Mouse (Mus musculus) intestine, embryonic 16.5 days (tissue): Measurements from ENCODE around the gene Map2k3. TPM values are rescaled to one million over a fixed set of nuclear protein-coding genes. Genes with fewer than 3 reads are reported as not detected.

Source experiments
- ATAC-seq: fragments of 200-750 bp; cut with Nextera tagmentation; 2 replicates; pipeline ENCODE4 v1.8.0; 2017; ENCODE audit warnings: moderate TSS enrichment, moderate library complexity
- H3K27ac ChIP-seq: fragments of 300-500 bp; sonication (generic); 2 replicates; pipeline ENCODE4 v1.5.1; 2014; ENCODE audit warnings: mild to moderate bottlenecking, low read length
- H3K27me3 ChIP-seq: fragments of 300-500 bp; sonication (generic); replicated peaks from 2 replicates; pipeline ENCODE4 v1.6.1; 2014; ENCODE audit warnings: low read length, control low read depth, mixed read lengths; ENCODE audit not compliant: control insufficient read depth, insufficient read depth
- H3K36me3 ChIP-seq: fragments of 300-500 bp; sonication (generic); 2 replicates; pipeline ENCODE4 v1.6.1; 2014; ENCODE audit warnings: low read length, control low read depth; ENCODE audit not compliant: control insufficient read depth, insufficient read depth
- H3K4me1 ChIP-seq: fragments of 300-500 bp; sonication (generic); 2 replicates; pipeline ENCODE4 v1.6.1; 2014; ENCODE audit warnings: low read length, control low read depth, mixed read lengths; ENCODE audit not compliant: control insufficient read depth, insufficient read depth
- H3K4me2 ChIP-seq: fragments of 300-500 bp; sonication (generic); 2 replicates; pipeline ENCODE4 v1.6.1; 2014; ENCODE audit warnings: low read depth, low read length, control low read depth
- H3K4me3 ChIP-seq: fragments of 300-500 bp; sonication (generic); 2 replicates; pipeline ENCODE4 v1.5.1; 2014; ENCODE audit warnings: mild to moderate bottlenecking, low read length
- H3K9ac ChIP-seq: fragments of 300-500 bp; sonication (generic); 2 replicates; pipeline ENCODE4 v1.6.1; 2014; ENCODE audit warnings: low read depth, low read length
- H3K9me3 ChIP-seq: fragments of 300-500 bp; sonication (generic); 2 replicates; pipeline ENCODE4 v1.6.1; 2016; ENCODE audit warnings: low read length, control low read depth; ENCODE audit not compliant: control insufficient read depth
- WGBS: fragments of 180-500 bp; shearing (Covaris S2); extraction: QIAGEN DNeasy Blood & Tissue Kit; methylation state at CpG from one replicate; pipeline ENCODE4 v1.1.7; 2014; 5-methylcytosine and 5-hydroxymethylcytosine counted together
- polyA plus RNA-seq: library from polyadenylated mRNA; unstranded; fragments of >200 nt; fragmentation: Nextera tagmentation; extraction: Ambion mirVana; gene quantifications from 2 replicates; pipeline ENCODE4 v1.2.1, GENCODE M21; 2015

The Map2k3 gene
- polyA plus RNA-seq, 1 experiment from 2014 or later = 174 TPM

- no peaks in the 10 kb centered on the region for H3K27me3 ChIP-seq
- no peak overlapping the region for H3K4me2 ChIP-seq
- WGBS = 91% methylated on average over 5 of the region's 5 CpGs
- peaks cover 7% of the 10 kb centered on the region; the same call in 1 of the 2 replicates for H3K4me1 ChIP-seq
- H3K4me3 ChIP-seq = no peak overlapping the region
- no peak overlapping the region for H3K9ac ChIP-seq
- peaks cover 22% of the 10 kb centered on the region for H3K36me3 ChIP-seq
- H3K27ac ChIP-seq = no peak overlapping the region
- no peak for ATAC-seq
- H3K9me3 ChIP-seq = no peaks in the 10 kb centered on the region
Measured at GRCm38 (mm10) chr11:60951896-60952295, 20.1 kb downstream of the Map2k3 start.

GRCm38 (mm10) chr11:60952362-60952761 is 20.5 kb downstream of the Map2k3 start:
- Histone ChIP-seq H3K36me3 (peaks cover 20% of the 10 kb centered on the region), H3K4me3 (no peak overlapping the region), H3K27me3 (no peaks in the 10 kb centered on the region), H3K4me1 (peaks cover 7% of the 10 kb centered on the region; the same call in 1 of the 2 replicates), H3K9ac (no peak overlapping the region), H3K9me3 (no peaks in the 10 kb centered on the region), H3K4me2 (no peak overlapping the region), H3K27ac (no peak overlapping the region)
- WGBS = 83% methylated on average over 3 of the region's 3 CpGs
- ATAC-seq = no peak

GRCm38 (mm10) chr11:60952986-60953385 is 21.2 kb downstream of the Map2k3 start:
- WGBS = 92% methylated on average over 6 of the region's 6 CpGs
- Histone ChIP-seq H3K27ac (no peak overlapping the region), H3K9ac (no peak overlapping the region), H3K4me2 (no peak overlapping the region), H3K4me1 (peaks cover 7% of the 10 kb centered on the region; the same call in 1 of the 2 replicates), H3K9me3 (no peaks in the 10 kb centered on the region), H3K36me3 (peaks cover 18% of the 10 kb centered on the region), H3K27me3 (no peaks in the 10 kb centered on the region), H3K4me3 (no peak overlapping the region)
- ATAC-seq = no peak

- H3K4me1 ChIP-seq = peaks cover 7% of the 10 kb centered on the region; the same call in 1 of the 2 replicates
- H3K36me3 ChIP-seq = peaks cover 13% of the 10 kb centered on the region
- H3K4me2 ChIP-seq = 0 out of 2 replicates have a peak overlapping the region, but pooled peaks have one; percentile 19
- H3K27me3 ChIP-seq = no peaks in the 10 kb centered on the region
- peak; percentile 95 for ATAC-seq
- no peak overlapping the region for H3K4me3 ChIP-seq
- 4% methylated on average over 15 of the region's 15 CpGs for WGBS
- no peaks in the 10 kb centered on the region for H3K9me3 ChIP-seq
- H3K27ac ChIP-seq = no peak overlapping the region
- H3K9ac ChIP-seq = 0 out of 2 replicates have a peak overlapping the region, but pooled peaks have one; percentile 24
Measured at GRCm38 (mm10) chr11:60953803-60954202, 22.0 kb downstream of the Map2k3 start.

GRCm38 (mm10) chr11:60954255-60955104 is 22.6 kb downstream of the Map2k3 start:
- no peaks in the 10 kb centered on the region for H3K9me3 ChIP-seq
- H3K36me3 ChIP-seq = peaks cover 7% of the 10 kb centered on the region; the same call in 1 of the 2 replicates
- 0 out of 2 replicates have a peak overlapping the region, but pooled peaks have one; percentile 24 for H3K9ac ChIP-seq
- peak overlapping the region; percentile 33; the same call in 1 of the 2 replicates for H3K27ac ChIP-seq
- H3K27me3 ChIP-seq = no peaks in the 10 kb centered on the region
- peaks cover 7% of the 10 kb centered on the region; the same call in 1 of the 2 replicates for H3K4me1 ChIP-seq
- H3K4me3 ChIP-seq = no peak overlapping the region
- H3K4me2 ChIP-seq = 0 out of 2 replicates have a peak overlapping the region, but pooled peaks have one; percentile 19
- 75% methylated on average over 10 of the region's 10 CpGs for WGBS
- peak; percentile 45 for ATAC-seq

GRCm38 (mm10) chr11:60955621-60956383 is 24.0 kb downstream of the Map2k3 start:
- Histone ChIP-seq H3K9ac (no peak overlapping the region), H3K4me1 (peaks cover 7% of the 10 kb centered on the region; the same call in 1 of the 2 replicates), H3K4me2 (no peak overlapping the region), H3K9me3 (no peaks in the 10 kb centered on the region), H3K27me3 (no peaks in the 10 kb centered on the region), H3K27ac (no peak overlapping the region), H3K36me3 (peaks cover 7% of the 10 kb centered on the region; the same call in 1 of the 2 replicates), H3K4me3 (no peak overlapping the region)
- WGBS = 83% methylated on average over 9 of the region's 9 CpGs
- ATAC-seq = no peak

GRCm38 (mm10) chr11:60958948-60959347 is 27.1 kb downstream of the Map2k3 start:
- Histone ChIP-seq H3K36me3 (no peaks in the 10 kb centered on the region), H3K9ac (no peak overlapping the region), H3K27me3 (no peaks in the 10 kb centered on the region), H3K27ac (no peak overlapping the region), H3K4me2 (no peak overlapping the region), H3K4me3 (no peak overlapping the region), H3K4me1 (peaks cover 6% of the 10 kb centered on the region; the same call in 1 of the 2 replicates), H3K9me3 (no peaks in the 10 kb centered on the region)
- WGBS = 87% methylated on average over 4 of the region's 4 CpGs
- ATAC-seq = no peak

GRCm38 (mm10) chr11:60961176-60961575 is 29.3 kb downstream of the Map2k3 start:
- H3K9me3 ChIP-seq = no peaks in the 10 kb centered on the region
- no peaks in the 10 kb centered on the region for H3K36me3 ChIP-seq
- H3K4me1 ChIP-seq = no peaks in the 10 kb centered on the region
- H3K9ac ChIP-seq = no peak overlapping the region
- no peak for ATAC-seq
- no peak overlapping the region for H3K4me3 ChIP-seq
- no peak overlapping the region for H3K27ac ChIP-seq
- no peaks in the 10 kb centered on the region for H3K27me3 ChIP-seq
- no peak overlapping the region for H3K4me2 ChIP-seq
- WGBS = 62% methylated on average over 1 of the region's 1 CpGs

GRCm38 (mm10) chr11:60962709-60963108 is 30.9 kb downstream of the Map2k3 start:
- WGBS = 87% methylated on average over 5 of the region's 5 CpGs
- no peak for ATAC-seq

More at GRCm38 (mm10) chr11:60962709-60963108, 30.9 kb downstream of the Map2k3 start:
- H3K9ac ChIP-seq = no peak overlapping the region
- H3K27ac ChIP-seq = no peak overlapping the region
- no peaks in the 10 kb centered on the region for H3K9me3 ChIP-seq
- no peaks in the 10 kb centered on the region for H3K36me3 ChIP-seq
- no peaks in the 10 kb centered on the region for H3K27me3 ChIP-seq
- no peak overlapping the region for H3K4me3 ChIP-seq
- H3K4me1 ChIP-seq = peaks cover 4% of the 10 kb centered on the region; the same call in 1 of the 2 replicates
- no peak overlapping the region for H3K4me2 ChIP-seq
